Mouse (Mus musculus) gastrocnemius, adult 2 months (tissue): ENCODE results near the gene Rnf208. TPM values are rescaled to one million over a fixed set of nuclear protein-coding genes. Genes with fewer than 3 reads are reported as not detected.
A peak's percentile ranks its signal among the peaks of the same experiment; 100 is the strongest.

Experiments used
- DNase-seq: peaks from one replicate; pipeline ENCODE4 v3.0.0; 2022
- H3K27ac ChIP-seq: fragments of 200-600 bp; 2 replicates; pipeline ENCODE4 v1.8.1; 2022; ENCODE audit warnings: mild to moderate bottlenecking
- H3K4me3 ChIP-seq: fragments of 200-600 bp; 2 replicates; pipeline ENCODE4 v1.8.1; 2022; ENCODE audit warnings: mild to moderate bottlenecking, moderate library complexity
- CTCF ChIP-seq: fragments of 200-600 bp; IDR thresholded peaks from 2 replicates; pipeline ENCODE4 v1.8.1; 2022; ENCODE audit warnings: antibody characterized with exemption, mild to moderate bottlenecking, moderate library complexity
- intact Hi-C: fragments of 180-260 bp; cut with DNase I; formaldehyde crosslinking; loops from one replicate; pipeline ENCODE4 v1.15.1; 2025
- total RNA-seq, 2 experiments: library from RNA; stranded (reverse); gene quantifications; 2 replicates each; pipeline ENCODE4 v1.2.3; 2021

Gene Rnf208
- total RNA-seq, 2 experiments from 2014 or later: 0.39 to 0.56 TPM

- Histone ChIP-seq H3K4me3 (peak overlapping the region; percentile 99), H3K27ac (peak overlapping the region; percentile 97)
- intact Hi-C loops: no loop called here
- no peak for DNase-seq
- TF ChIP-seq CTCF: no peak
Observed at GRCm38 (mm10) chr2:25210686-25211085, 31.4 kb upstream of the Rnf208 start.

DNA sequence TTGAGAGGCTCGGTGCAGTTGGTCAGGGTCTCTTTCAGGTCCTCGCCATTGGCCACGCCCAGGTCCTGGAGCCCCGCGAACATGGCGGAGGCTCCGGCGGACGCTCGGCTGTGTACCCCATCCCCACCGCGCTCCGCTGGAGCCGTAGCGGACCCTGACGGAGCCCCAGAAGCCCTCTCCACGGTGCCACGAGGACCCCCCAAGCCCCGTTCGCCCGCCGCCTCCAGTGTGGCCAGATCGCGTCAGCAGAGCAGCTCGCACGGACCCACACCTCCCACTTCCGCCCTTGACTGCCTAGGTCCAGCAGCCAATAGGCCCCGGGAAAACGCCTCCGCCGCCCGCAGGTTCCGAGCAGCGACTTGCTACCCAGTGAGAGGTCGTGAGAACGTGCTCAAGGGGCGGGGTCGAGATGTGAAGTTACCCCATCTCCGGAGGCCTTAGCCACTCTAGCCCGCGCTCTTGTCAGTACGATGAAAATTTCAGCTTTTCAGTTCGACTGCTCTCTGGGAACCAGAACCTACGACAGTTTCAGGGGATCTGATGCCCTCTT lies 30.9 kb upstream of the Rnf208 start, which contains the start of gene Nelfb:
TSS of gene Nelfb (minus strand) at position 369 of the 550 bp plus-strand sequence.
- intact Hi-C loops: no loop called here
- Histone ChIP-seq H3K27ac (peak within 1 kb of the TSS; percentile 97), H3K4me3 (peak within 1 kb of the TSS; percentile 99)
- TF ChIP-seq CTCF: no peak
- peak; percentile 93 for DNase-seq

DNA sequence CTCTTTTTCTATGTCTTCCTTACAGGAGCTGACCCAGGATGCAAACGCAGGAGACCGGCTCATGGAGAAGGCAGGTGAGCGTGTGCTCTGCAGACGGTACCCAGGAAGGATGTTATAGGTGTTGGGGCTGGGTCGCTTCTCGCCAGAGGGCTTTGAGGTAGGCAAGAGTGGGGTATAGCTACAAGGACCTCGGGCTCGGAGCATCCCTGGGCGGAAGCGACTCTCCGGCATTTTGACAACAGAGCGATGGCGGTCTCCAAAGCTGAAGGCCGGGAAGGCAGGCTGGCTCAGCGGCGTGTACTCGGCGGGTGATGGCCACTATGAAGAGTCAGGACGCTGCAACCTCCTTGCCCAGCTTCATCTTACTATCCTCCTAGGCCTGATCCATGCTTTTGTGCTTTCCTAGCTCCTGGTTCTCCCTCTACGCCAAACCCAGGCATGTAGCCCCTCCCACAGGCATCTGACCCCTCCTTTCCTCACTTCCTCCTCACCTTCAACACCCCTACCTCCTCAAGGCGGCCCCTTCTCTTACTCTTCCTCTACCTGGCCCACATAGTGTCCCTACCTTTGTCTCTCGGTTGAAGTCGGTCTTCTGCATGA lies 28.7 kb upstream of the Rnf208 start:
- no peak overlapping the region for H3K4me3 ChIP-seq
- no peak for TF ChIP-seq CTCF
- H3K27ac ChIP-seq: no peak overlapping the region
- intact Hi-C loops: no loop called here
- no peak for DNase-seq

DNA sequence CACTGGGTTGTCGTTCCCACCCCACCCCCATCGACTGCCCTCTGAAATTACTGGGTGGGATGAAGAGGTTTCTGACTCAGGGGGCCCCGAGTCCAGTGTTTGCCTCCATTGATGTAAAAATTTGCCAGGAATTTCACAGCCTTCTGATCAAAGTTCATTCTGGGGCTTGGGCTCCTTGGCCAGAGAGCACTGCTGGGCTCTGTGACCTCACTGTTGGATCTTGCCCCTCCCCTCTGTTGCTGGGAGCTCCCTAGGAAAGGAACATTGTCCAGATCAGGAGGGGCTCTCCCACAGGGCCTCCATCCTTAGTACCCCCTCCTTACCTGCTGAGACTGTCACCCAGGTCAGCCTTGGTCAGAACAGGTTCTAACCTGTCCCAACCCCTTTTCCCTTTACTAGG lies 27.6 kb upstream of the Rnf208 start, which contains the start of gene Stpg3:
TSS of gene Stpg3 (minus strand) at position 194 of the 400 bp plus-strand sequence.
- H3K4me3 ChIP-seq: no peak within 1 kb of the TSS
- intact Hi-C loops: no loop called here
- no peak for TF ChIP-seq CTCF
- no peak within 1 kb of the TSS for H3K27ac ChIP-seq
- no peak for DNase-seq

GRCm38 (mm10) chr2:25217666-25218065 lies 24.4 kb upstream of the Rnf208 start:
- TF ChIP-seq CTCF: no peak
- H3K4me3 ChIP-seq: no peak overlapping the region
- no peak for DNase-seq
- intact Hi-C loops: no loop called here
- H3K27ac ChIP-seq: no peak overlapping the region

DNA sequence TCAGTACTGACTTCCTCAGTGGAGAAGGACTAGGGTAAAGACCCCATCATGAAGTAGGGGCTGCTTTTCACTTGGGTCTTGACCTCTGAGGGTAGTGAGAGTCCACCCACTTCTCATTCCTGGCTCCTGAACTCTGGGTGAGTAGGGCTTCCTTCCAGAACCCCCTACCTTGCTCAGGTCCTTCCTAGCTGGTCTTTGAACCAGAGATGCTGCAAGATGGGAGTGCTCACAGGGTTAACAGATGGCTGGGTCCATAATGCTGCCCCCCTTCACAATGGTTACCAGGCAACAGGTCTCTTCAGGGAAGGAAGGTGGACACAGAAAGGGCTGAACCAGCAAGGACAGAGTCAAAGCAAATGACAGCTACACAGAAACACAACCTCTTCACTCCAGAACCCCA lies 23.6 kb upstream of the Rnf208 start, which contains the start of gene Fam166a:
TSS of gene Fam166a (plus strand) at position 301 of the 400 bp plus-strand sequence.
- TF ChIP-seq CTCF: no peak
- no peak for DNase-seq
- H3K4me3 ChIP-seq: no peak within 1 kb of the TSS
- intact Hi-C loops: no loop called here
- no peak within 1 kb of the TSS for H3K27ac ChIP-seq

DNA sequence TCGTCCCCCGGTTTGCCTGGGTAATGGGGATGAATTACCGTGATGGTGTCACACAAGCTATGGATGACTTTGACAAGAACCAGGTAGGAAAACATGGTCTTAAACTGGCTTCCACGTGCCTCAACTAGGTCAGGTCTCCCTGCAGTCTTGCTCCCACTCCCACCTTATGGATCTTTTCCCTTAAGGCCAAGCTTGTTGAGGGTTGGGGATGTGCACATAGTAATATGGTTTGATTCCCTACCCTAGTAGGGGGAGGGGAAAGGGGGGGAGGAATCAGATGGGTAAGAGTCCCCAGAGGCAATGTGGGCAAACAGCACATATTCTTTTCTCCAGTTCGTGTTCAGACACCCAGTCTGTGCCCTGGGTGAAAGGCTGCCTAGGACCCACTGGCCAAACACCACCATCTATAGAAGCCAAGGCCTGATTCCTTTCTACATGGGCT lies 20.7 kb upstream of the Rnf208 start:
- no peak for TF ChIP-seq CTCF
- H3K27ac ChIP-seq: peak overlapping the region; percentile 41; the same call in 1 of the 2 replicates
- peak overlapping the region; percentile 51 for H3K4me3 ChIP-seq
- intact Hi-C loops: no loop called here
- DNase-seq: no peak

DNA sequence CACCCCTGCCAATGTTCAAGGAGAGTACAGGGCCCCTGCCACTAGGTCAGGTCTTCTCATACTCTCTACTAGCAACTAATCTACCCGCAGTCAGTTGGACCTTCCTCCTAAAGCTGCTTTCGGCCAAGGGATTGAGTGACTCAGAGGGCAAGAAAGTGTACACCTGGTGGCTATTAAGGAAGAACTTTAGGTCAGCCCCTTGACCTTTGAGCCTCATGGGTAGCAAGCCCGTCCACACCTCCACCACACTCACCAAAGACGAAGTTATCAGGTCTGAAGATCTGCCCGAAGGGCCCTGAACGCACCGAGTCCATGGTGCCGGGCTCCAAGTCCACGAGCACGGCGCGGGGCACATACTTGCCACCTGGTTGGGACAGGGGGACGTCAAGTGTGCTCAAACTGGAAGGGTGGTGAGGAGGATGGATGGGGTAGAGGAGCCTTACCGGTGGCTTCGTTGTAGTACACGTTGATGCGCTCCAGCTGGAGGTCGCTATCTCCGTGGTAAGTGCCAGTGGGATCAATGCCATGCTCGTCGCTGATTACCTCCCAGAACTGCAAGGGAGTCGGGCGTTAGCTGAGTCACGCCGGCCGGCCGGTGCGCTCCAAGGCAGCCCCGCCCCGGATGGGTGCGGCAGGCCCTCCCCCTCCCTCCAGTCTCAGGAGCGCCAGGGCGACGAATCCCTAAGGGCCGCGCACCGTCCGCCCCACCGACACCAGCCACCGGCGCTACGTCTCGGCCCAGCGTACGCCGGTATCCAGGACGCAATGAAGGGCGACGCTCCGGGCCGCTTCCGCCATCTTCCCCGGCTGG lies 18.2 kb upstream of the Rnf208 start:
- TF ChIP-seq CTCF: no peak
- Histone ChIP-seq H3K27ac (peak overlapping the region; percentile 97), H3K4me3 (peak overlapping the region; percentile 93)
- intact Hi-C loops: no loop called here
- DNase-seq: peak; percentile 94

DNA sequence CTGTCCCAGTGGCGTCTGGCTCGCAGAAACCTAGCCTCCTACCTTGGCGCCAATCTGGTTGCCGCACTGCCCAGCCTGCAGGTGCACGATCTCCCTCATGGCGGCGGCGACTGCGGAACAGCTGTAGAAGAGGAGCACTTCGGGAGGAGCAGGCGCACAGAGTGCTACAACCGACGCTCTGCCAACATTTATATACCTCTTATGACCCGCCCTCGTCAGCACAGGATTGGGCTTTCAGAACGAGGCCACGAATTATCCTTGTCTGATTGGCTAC lies 17.6 kb upstream of the Rnf208 start, which contains the start of gene Tubb4b:
TSS of gene Tubb4b (minus strand) at position 211 of the 274 bp plus-strand sequence.
- peak; percentile 37; the same call in 1 of the 2 replicates for TF ChIP-seq CTCF
- Histone ChIP-seq H3K27ac (peak within 1 kb of the TSS; percentile 98), H3K4me3 (peak within 1 kb of the TSS; percentile 93)
- intact Hi-C loops: no loop called here
- no peak for DNase-seq

DNA sequence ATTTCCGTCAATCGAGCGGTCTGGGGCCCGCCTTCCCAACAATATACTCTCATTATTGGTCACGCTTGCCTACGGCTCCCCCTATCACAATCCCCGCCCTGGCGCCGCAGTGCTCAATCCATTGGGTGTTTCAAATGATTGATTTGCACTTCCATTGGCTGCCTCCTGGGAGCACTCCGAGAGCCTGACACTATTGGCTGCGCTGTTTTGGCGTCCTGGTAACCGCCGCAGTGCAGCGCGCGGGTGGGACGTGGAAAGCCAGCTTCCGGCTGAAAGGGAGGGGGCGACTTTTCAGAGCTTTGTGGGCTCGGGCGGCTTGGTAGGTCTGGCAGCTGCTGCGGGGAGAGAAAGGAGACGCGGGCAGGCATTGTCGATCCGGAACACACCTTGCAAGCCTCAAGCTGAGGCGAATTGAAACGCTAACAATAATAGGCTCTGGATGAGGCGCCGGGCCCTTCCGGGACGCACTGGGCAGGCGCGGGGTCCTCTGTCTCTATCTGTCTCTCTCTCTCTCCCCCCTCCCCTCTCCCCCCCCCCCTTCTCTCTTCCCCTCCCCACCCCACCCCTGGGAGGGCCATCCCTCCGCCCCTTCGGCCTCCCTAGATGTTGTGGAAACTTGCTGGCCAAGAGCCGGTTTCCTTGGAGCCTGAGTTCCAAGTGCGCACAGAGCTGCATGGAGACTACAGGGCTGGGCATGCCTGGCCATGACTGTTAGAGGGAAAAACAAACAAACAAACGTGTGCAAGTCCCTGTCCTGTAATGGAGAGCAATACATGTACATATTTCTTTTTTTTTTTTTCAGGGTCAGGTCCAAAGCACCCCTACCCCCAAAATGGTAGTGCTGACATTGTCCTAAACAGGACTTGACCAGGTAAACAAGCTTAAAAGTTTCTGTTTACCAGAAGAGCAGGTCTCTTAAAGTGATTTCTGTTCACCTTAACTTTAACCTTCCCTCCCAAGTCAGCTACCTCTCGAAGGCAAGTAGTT lies 17.0 kb upstream of the Rnf208 start:
- peak overlapping the region; percentile 93 for H3K4me3 ChIP-seq
- peak; percentile 99 for DNase-seq
- H3K27ac ChIP-seq: peak overlapping the region; percentile 98
- intact Hi-C loops: loop anchor here (5.0 kb wide), 1 partner anchor 67 kb away; no protein-coding TSS in a partner anchor
- no peak for TF ChIP-seq CTCF

- DNase-seq: no peak
- peak overlapping the region; percentile 98 for H3K27ac ChIP-seq
- no peak for TF ChIP-seq CTCF
- intact Hi-C loops: loop anchor here (5.0 kb wide), 1 partner anchor 66 kb away; no protein-coding TSS in a partner anchor
- peak overlapping the region; percentile 72 for H3K4me3 ChIP-seq
Observed at GRCm38 (mm10) chr2:25225811-25226379, 16.2 kb upstream of the Rnf208 start.
